Mouse (Mus musculus) liver, embryonic 14.5 days (tissue): ENCODE results near the gene Scp2. TPM values are rescaled to one million over a fixed set of nuclear protein-coding genes. Genes with fewer than 3 reads are reported as not detected.

Source experiments
- ATAC-seq: fragments of 200-750 bp; cut with Nextera tagmentation; 2 replicates; pipeline ENCODE4 v1.8.0; 2017; ENCODE audit warnings: moderate number of reproducible peaks, mild to moderate bottlenecking, moderate library complexity; ENCODE audit not compliant: insufficient read depth
- DNase-seq, 3 experiments: peaks; one replicate each; pipeline ENCODE4 v3.0.0-alpha.2; 2012 to 2013; ENCODE audit warnings: low read depth in 3 of 3, low spot score in 3 of 3
- H3K27ac ChIP-seq: fragments of 300-500 bp; sonication (generic); 2 replicates; pipeline ENCODE4 v1.5.1; 2014; ENCODE audit warnings: moderate library complexity, mild to moderate bottlenecking, control low read depth, inconsistent platforms
- H3K27me3 ChIP-seq: fragments of 300-500 bp; sonication (generic); 2 replicates; pipeline ENCODE4 v1.6.1; 2014; ENCODE audit warnings: mild to moderate bottlenecking, low read length, moderate library complexity; ENCODE audit not compliant: control insufficient read depth, insufficient read depth
- H3K36me3 ChIP-seq: fragments of 300-500 bp; sonication (generic); replicated peaks from 2 replicates; pipeline ENCODE4 v1.6.1; 2014; ENCODE audit warnings: low read depth; ENCODE audit not compliant: control insufficient read depth, insufficient read depth
- H3K4me1 ChIP-seq, 2 experiments: fragments of 200-500 bp in 1 of 2; fragments of 300-500 bp in 1 of 2; sonication (generic) in 1 of 2; replicated peaks; 2 replicates each; pipeline ENCODE4 v1.6.1; 2012 to 2014; ENCODE audit warnings: antibody characterized with exemption in 1 of 2, inconsistent platforms in 1 of 2, low read length in 1 of 2; ENCODE audit not compliant: control insufficient read depth in 2 of 2, insufficient read depth in 2 of 2
- H3K4me2 ChIP-seq: fragments of 300-500 bp; sonication (generic); 2 replicates; pipeline ENCODE4 v1.6.1; 2014; ENCODE audit warnings: low read depth, mild to moderate bottlenecking, control low read depth, moderate library complexity
- H3K4me3 ChIP-seq, 2 experiments: fragments of 200-500 bp in 1 of 2; fragments of 300-500 bp in 1 of 2; sonication (generic) in 1 of 2; 2 replicates each; pipeline ENCODE4 v1.5.1; 2012 to 2014; ENCODE audit warnings: low read depth in 2 of 2, low read length in 2 of 2, mild to moderate bottlenecking in 2 of 2, control low read depth in 1 of 2, inconsistent platforms in 1 of 2, moderate library complexity in 1 of 2; ENCODE audit not compliant: insufficient read depth in 1 of 2
- H3K9ac ChIP-seq: fragments of 300-500 bp; sonication (generic); replicated peaks from 2 replicates; pipeline ENCODE4 v1.6.1; 2014; ENCODE audit warnings: mild to moderate bottlenecking, control low read depth, moderate library complexity
- H3K9me3 ChIP-seq: fragments of 300-500 bp; sonication (generic); 2 replicates; pipeline ENCODE4 v1.6.1; 2016; ENCODE audit warnings: low read length, mixed read lengths; ENCODE audit not compliant: control insufficient read depth
- CTCF ChIP-seq: IDR thresholded peaks from 2 replicates; pipeline ENCODE4 v1.5.1; 2016; ENCODE audit warnings: antibody characterized with exemption, low read depth, control low read depth
- EP300 ChIP-seq: IDR thresholded peaks from 2 replicates; pipeline ENCODE4 v1.6.1; 2016; ENCODE audit warnings: antibody characterized with exemption, low read depth
- WGBS: fragments of 180-500 bp; shearing (Covaris S2); extraction: QIAGEN DNeasy Blood & Tissue Kit; methylation state at CpG from one replicate; pipeline ENCODE4 v1.1.7; 2014; ENCODE audit not compliant: insufficient replicate concordance; 5-methylcytosine and 5-hydroxymethylcytosine counted together
- polyA plus RNA-seq, 2 experiments: library from polyadenylated mRNA; depleted of rRNA in 1 of 2; stranded (reverse) in 1 of 2; unstranded in 1 of 2; fragments of >200 nt; fragmentation: Nextera tagmentation in 1 of 2; extraction: Ambion mirVana in 1 of 2; gene quantifications; 2 replicates each; pipeline versions ENCODE4 v1.2.1 to v1.2.3; 2012 to 2014

Gene Scp2
- polyA plus RNA-seq, 2 experiments: 195 to 311 TPM

- 49% methylated on average over 3 of the region's 3 CpGs for WGBS
- Histone ChIP-seq H3K9ac (no peak overlapping the region), H3K4me1 (no peaks in the 10 kb centered on the region), H3K4me3 (no peak overlapping the region), H3K9me3 (no peaks in the 10 kb centered on the region), H3K4me2 (no peak overlapping the region), H3K36me3 (no peaks in the 10 kb centered on the region), H3K27ac (no peak overlapping the region), H3K27me3 (no peaks in the 10 kb centered on the region)
- DNase-seq (no peak), ATAC-seq (no peak)
- TF ChIP-seq EP300: no peak
- no peak for TF ChIP-seq CTCF
Measured at GRCm38 (mm10) chr4:108077224-108077955, 67.4 kb downstream of the Scp2 start.

GRCm38 (mm10) chr4:108074204-108074823 is 70.5 kb downstream of the Scp2 start:
- TF ChIP-seq CTCF (no peak), EP300 (no peak)
- Histone ChIP-seq H3K27me3 (no peaks in the 10 kb centered on the region), H3K9ac (no peak overlapping the region), H3K4me1 (peaks cover 3% of the 10 kb centered on the region in 2 experiments; a peak in 2 of 4 replicates), H3K4me3 (no peak overlapping the region), H3K36me3 (no peaks in the 10 kb centered on the region), H3K4me2 (no peak overlapping the region), H3K27ac (no peak overlapping the region), H3K9me3 (no peaks in the 10 kb centered on the region)
- ATAC-seq: no peak
- no peak for DNase-seq
- 71% methylated on average over 3 of the region's 3 CpGs for WGBS

GRCm38 (mm10) chr4:108072086-108072485 is 72.7 kb downstream of the Scp2 start:
- H3K4me1 ChIP-seq: peaks cover 3 to 8% of the 10 kb centered on the region in 2 experiments; a peak in 2 of 4 replicates
- no peak overlapping the region; the same call in 1 of the 2 replicates for H3K4me2 ChIP-seq
- H3K9me3 ChIP-seq: no peaks in the 10 kb centered on the region
- ATAC-seq (no peak), DNase-seq (no peak)
- WGBS: 93% methylated on average over 3 of the region's 3 CpGs
- no peak overlapping the region for H3K4me3 ChIP-seq
- TF ChIP-seq EP300: no peak
- no peak for TF ChIP-seq CTCF
- H3K27me3 ChIP-seq: no peaks in the 10 kb centered on the region
- H3K9ac ChIP-seq: no peak overlapping the region
- no peak overlapping the region for H3K27ac ChIP-seq
- no peaks in the 10 kb centered on the region for H3K36me3 ChIP-seq

- no peak; the same call in 1 of the 2 replicates for TF ChIP-seq CTCF
- no peak for TF ChIP-seq EP300
- no peaks in the 10 kb centered on the region for H3K36me3 ChIP-seq
Measured at GRCm38 (mm10) chr4:108071235-108071901, 73.4 kb downstream of the Scp2 start.

GRCm38 (mm10) chr4:108070723-108071122 is 74.1 kb downstream of the Scp2 start:
- no peaks in the 10 kb centered on the region for H3K9me3 ChIP-seq
- H3K4me2 ChIP-seq: peak overlapping the region; percentile 56
- H3K27ac ChIP-seq: no peak overlapping the region; the same call in 1 of the 2 replicates
- no peak for TF ChIP-seq CTCF
- no peak for TF ChIP-seq EP300
- whole genome bisulfite sequencing: 7% methylated on average over 8 of the region's 8 CpGs
- H3K4me3 ChIP-seq: peak overlapping the region; percentile 67 to 97
- H3K27me3 ChIP-seq: no peaks in the 10 kb centered on the region
- peaks cover 3 to 11% of the 10 kb centered on the region in 2 experiments; a peak in 2 of 4 replicates for H3K4me1 ChIP-seq
- no peaks in the 10 kb centered on the region for H3K36me3 ChIP-seq
- peak; percentile 36; the same call in 1 of the 2 replicates for ATAC-seq
- peak overlapping the region; percentile 49 for H3K9ac ChIP-seq
- DNase-seq: no peak

More at GRCm38 (mm10) chr4:108071235-108071901, 73.4 kb downstream of the Scp2 start:
- Histone ChIP-seq H3K9ac (peak overlapping the region; percentile 49), H3K27me3 (no peaks in the 10 kb centered on the region), H3K4me3 (peak overlapping the region; percentile 67 to 97), H3K4me1 (peaks cover 3 to 8% of the 10 kb centered on the region in 2 experiments; a peak in 2 of 4 replicates), H3K4me2 (peak overlapping the region; percentile 56), H3K9me3 (no peaks in the 10 kb centered on the region), H3K27ac (no peak overlapping the region)
- WGBS: 3% methylated on average over 26 of the region's 26 CpGs
- ATAC-seq (peak; percentile 90), DNase-seq (peak; percentile 83 to 85 (median 85))
